Mouse (Mus musculus): ENCODE measurements at regions not wholly inside any gene's neighbourhood (a gene's known extent, or its start where the extent isn't known, plus 50 kb on each side); places are given as distances from the start of the nearest gene placed in this dataset.

DNA sequence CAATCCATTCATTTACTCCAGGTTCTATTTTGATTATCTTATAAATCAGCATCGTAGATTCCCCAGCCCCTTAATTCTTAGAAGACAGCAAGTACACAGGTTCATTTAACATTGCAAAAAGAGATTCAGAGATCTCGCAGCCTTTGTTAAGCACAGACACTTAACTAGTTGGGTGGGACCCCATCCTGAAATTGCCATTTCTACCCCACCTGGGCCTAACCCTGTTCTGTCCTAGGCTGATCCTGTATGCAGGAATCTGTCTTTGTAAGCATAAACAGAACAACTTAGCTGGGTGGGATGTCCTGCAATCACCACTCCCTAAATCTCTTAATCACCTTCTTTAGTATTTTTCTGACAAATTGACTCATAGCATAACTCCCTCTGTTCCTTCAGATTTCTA lies 462.8 kb upstream of the Arrdc3 start:
- Histone ChIP-seq H3K4me3 (ENCODE audit: low read depth, low read length) (no peak overlapping the region), H3K36me3 (ENCODE audit: insufficient read depth) (no peaks in the 10 kb centered on the region), H3K27ac (ENCODE audit: low read depth) (no peak overlapping the region), H3K9me3 (ENCODE audit: low read depth, low read length) (no peaks in the 10 kb centered on the region), H3K9ac (no peak overlapping the region), H3K4me1 (ENCODE audit: insufficient read depth) (no peaks in the 10 kb centered on the region), H3K27me3 (ENCODE audit: insufficient read depth, low read length) (no peaks in the 10 kb centered on the region), H3K4me2 (no peak overlapping the region)
- 85% methylated on average over 2 of the region's 2 CpGs for WGBS
- no peak for TF ChIP-seq CTCF (IDR thresholded peaks at IDR 0.05; ENCODE audit: low read depth)
- ATAC-seq (ENCODE audit: insufficient read depth) = no peak
- no peak for DNase-seq

All from lung, embryonic 14.5 days (tissue).